Mouse (Mus musculus): ENCODE measurements around the gene Borcs8. TPM values are rescaled to one million over a fixed set of nuclear protein-coding genes. Genes with fewer than 3 reads are reported as not detected.

Gene Borcs8
- polyA plus RNA-seq, 1 experiment from 2014 or later, result 49.3 TPM

DNA sequence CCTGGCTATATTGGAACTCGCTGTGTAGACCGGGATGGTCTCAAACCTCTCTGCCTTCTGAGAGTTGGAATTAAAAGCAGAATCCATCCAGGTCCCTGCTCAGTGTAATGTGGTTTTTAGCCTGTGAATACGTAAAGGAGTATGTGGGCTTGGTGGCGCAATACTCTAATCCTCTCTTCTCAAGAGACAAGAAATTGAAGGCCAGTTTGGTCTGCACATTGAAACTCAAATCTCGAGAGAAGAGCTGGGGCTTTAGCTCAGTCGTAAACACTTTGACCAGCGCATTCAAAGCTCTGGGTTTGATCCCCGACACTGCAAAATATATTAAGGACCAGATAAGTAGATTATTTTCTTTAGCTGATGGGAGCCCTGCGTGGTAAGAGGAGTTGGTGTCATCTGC lies 682 bp downstream of the Borcs8 start:
- peak overlapping the region; percentile 78 for H3K9ac ChIP-seq (ENCODE audit: low read depth, low read length)
- WGBS, result 7% methylated on average over 9 of the region's 9 CpGs
- peaks cover 3% of the 10 kb centered on the region for H3K4me1 ChIP-seq (replicated peaks; ENCODE audit: insufficient read depth, low read length)
- H3K4me3 ChIP-seq (replicated peaks; ENCODE audit: low read depth, low read length), result peak overlapping the region; percentile 88
- peaks cover 17% of the 10 kb centered on the region; the same call in 1 of the 2 replicates for H3K36me3 ChIP-seq (ENCODE audit: insufficient read depth, low read length)
- ATAC-seq (replicated peaks; ENCODE audit: low FRiP score, low read depth) (no peak), DNase-seq (ENCODE audit: low spot score) (no peak)
- H3K4me2 ChIP-seq (ENCODE audit: low read length), result peak overlapping the region; percentile 79
- H3K27me3 ChIP-seq (ENCODE audit: insufficient read depth, low read length), result no peaks in the 10 kb centered on the region
- no peaks in the 10 kb centered on the region for H3K9me3 ChIP-seq (replicated peaks; ENCODE audit: low read length)
- TF ChIP-seq CTCF (IDR thresholded peaks at IDR 0.05; ENCODE audit: low read depth), result no peak
- peak overlapping the region; percentile 85 for H3K27ac ChIP-seq

DNA sequence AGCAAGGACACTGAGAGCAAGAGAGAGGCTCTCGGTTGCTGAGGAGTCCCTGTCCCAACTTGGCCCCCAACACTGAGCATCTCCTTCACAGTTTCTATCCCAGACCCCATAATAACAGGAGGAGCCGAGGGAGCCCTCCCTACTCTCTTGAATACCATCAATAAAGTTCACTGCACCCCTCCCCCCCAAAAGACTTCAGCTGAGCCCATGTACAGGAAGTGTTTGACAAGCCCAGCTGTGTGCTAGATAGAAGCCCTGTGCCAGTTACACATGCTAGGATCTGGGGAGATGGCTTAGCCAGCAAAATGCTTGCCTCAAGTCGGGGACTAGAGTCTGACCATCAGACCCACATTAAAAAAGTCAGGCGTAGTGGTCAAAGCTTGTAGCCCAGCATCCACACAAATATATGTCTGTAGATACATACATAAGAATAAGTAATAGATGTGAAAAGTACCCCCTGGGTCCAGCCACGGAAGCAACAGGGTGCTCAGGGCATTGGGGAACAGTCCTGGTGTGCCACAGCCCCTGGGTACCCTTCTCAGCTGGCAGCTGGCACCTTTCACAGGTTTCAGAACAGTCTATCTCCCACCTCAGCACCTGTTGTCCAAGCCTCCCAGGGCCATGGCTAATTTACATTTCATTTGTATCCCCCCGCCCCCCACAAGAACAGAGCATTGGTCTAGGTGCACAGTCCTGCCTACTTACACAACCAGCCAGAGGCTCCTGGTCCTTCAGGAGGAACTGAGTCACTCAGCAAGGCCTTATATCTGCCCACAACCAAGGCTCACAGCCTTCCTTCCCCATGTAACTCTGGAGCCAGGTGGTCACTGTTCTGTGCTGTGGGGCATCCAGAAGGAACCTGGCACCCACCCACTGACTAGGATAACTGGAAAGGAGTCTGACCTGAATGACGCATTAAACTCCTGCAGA lies 8.6 kb downstream of the Borcs8 start:
- Histone ChIP-seq H3K9ac (ENCODE audit: low read depth, low read length) (no peak overlapping the region), H3K4me2 (ENCODE audit: low read length) (no peak overlapping the region), H3K27me3 (ENCODE audit: insufficient read depth, low read length) (no peaks in the 10 kb centered on the region), H3K4me3 (replicated peaks; ENCODE audit: low read depth, low read length) (no peak overlapping the region), H3K9me3 (replicated peaks; ENCODE audit: low read length) (no peaks in the 10 kb centered on the region), H3K36me3 (ENCODE audit: insufficient read depth, low read length) (peaks cover 20% of the 10 kb centered on the region; the same call in 1 of the 2 replicates), H3K4me1 (replicated peaks; ENCODE audit: insufficient read depth, low read length) (no peaks in the 10 kb centered on the region), H3K27ac (no peak overlapping the region)
- TF ChIP-seq CTCF (IDR thresholded peaks at IDR 0.05; ENCODE audit: low read depth), result no peak
- ATAC-seq (replicated peaks; ENCODE audit: low FRiP score, low read depth) (no peak), DNase-seq (ENCODE audit: low spot score) (no peak)
- WGBS, result 79% methylated on average over 7 of the region's 7 CpGs

DNA sequence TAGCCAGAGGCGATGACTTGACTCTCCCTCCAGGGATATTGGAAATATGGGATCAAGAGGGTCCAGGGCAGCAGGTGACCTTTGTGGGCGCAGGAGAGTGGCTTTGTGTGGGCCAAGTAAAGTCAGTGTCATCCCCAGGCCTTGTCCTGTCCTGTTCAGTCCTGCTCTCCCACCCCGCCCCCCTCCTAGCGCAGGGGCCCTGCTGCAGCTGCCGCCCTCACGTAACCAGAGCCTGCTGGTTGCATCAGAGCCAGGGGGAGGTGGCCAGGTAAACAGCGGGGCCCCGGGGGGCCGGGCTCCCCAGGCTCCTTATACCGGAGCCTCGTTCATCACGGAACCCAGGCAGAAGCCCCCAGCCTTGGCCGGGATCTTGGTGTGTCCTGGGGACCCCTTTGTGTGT lies 10.9 kb downstream of the Borcs8 start:
- Histone ChIP-seq H3K4me3 (replicated peaks; ENCODE audit: low read depth, low read length) (no peak overlapping the region), H3K27me3 (ENCODE audit: insufficient read depth, low read length) (no peaks in the 10 kb centered on the region), H3K9me3 (replicated peaks; ENCODE audit: low read length) (no peaks in the 10 kb centered on the region), H3K4me1 (replicated peaks; ENCODE audit: insufficient read depth, low read length) (no peaks in the 10 kb centered on the region), H3K9ac (ENCODE audit: low read depth, low read length) (no peak overlapping the region), H3K36me3 (ENCODE audit: insufficient read depth, low read length) (peaks cover 17% of the 10 kb centered on the region; the same call in 1 of the 2 replicates), H3K4me2 (ENCODE audit: low read length) (no peak overlapping the region), H3K27ac (no peak overlapping the region)
- DNase-seq (ENCODE audit: low spot score) (no peak), ATAC-seq (replicated peaks; ENCODE audit: low FRiP score, low read depth) (no peak)
- no peak for TF ChIP-seq CTCF (IDR thresholded peaks at IDR 0.05; ENCODE audit: low read depth)
- WGBS, result 15% methylated on average over 13 of the region's 13 CpGs

DNA sequence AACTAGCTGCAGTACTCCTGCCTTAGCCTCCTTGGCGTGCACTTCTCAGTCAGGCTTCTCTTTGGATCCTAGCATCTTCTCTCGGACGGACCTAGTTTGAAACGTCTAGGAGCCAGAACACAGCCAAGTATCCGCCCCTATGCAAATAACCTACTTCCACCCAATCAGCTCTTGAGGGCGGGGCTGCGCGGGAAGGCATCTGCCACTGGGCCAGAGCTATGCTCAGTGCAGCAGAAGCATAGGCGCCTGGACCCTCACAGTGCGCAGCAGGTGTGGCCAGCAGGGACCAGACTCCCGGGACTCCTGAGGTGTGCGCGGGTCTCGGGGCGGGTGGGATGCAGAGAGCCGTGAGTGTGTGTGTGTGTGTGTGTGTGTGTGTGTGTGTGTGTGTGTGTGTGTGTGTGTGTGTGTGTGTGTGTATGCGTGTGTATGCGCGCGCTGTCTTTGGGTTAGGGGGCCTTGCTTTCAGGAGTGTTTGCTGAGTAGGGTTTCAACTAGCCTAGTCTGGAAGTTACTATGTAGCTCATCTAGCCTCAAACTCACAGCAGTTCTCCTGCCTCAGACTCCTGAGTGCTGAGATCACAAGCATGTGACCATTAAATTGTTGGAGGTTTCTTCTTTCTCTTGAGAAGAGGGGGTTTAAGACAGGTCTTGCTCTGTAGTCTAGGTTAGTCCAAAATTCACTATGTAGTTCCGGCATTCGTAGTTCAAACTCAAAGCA lies 13.4 kb downstream of the Borcs8 start:
- Histone ChIP-seq H3K27ac (no peak overlapping the region), H3K4me2 (ENCODE audit: low read length) (peak overlapping the region; percentile 27; the same call in 1 of the 2 replicates), H3K27me3 (ENCODE audit: insufficient read depth, low read length) (no peaks in the 10 kb centered on the region), H3K9me3 (replicated peaks; ENCODE audit: low read length) (no peaks in the 10 kb centered on the region), H3K36me3 (ENCODE audit: insufficient read depth, low read length) (no peaks in the 10 kb centered on the region), H3K4me1 (replicated peaks; ENCODE audit: insufficient read depth, low read length) (no peaks in the 10 kb centered on the region), H3K4me3 (replicated peaks; ENCODE audit: low read depth, low read length) (no peak overlapping the region), H3K9ac (ENCODE audit: low read depth, low read length) (no peak overlapping the region)
- DNase-seq (ENCODE audit: low spot score) (peak; percentile 94), ATAC-seq (replicated peaks; ENCODE audit: low FRiP score, low read depth) (peak; percentile 88)
- no peak for TF ChIP-seq CTCF (IDR thresholded peaks at IDR 0.05; ENCODE audit: low read depth)
- WGBS, result 13% methylated on average over 20 of the region's 22 CpGs

DNA sequence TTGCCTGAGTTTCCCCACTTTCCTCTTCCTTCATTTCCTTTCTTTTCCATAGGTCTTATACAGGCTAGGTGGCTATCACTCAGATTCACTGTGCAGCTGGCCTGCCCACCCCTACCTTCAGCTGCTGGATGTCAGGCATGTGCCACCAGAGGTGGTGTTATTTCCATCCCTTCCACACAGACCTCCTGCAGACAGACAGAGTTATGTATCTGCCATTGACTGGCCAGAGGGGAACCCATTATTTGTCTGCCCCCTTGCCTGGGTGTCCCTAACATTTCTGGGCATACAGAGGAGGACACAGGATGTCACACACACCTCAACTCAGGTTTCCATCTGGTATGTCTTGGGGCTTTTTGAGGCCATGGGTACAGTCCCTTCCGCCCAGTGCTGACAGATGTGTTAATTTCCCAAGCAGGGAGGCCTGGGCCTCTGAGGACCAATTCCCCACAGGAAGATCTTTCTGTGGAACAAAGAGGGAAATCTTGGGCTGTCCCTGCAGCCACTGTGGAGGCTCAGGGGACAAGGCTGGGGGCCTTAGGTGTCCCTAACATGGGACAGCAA lies 18.0 kb downstream of the Borcs8 start:
- Histone ChIP-seq H3K36me3 (ENCODE audit: insufficient read depth, low read length) (no peaks in the 10 kb centered on the region), H3K27ac (no peak overlapping the region), H3K27me3 (ENCODE audit: insufficient read depth, low read length) (no peaks in the 10 kb centered on the region), H3K9me3 (replicated peaks; ENCODE audit: low read length) (no peaks in the 10 kb centered on the region), H3K4me3 (replicated peaks; ENCODE audit: low read depth, low read length) (no peak overlapping the region), H3K4me1 (replicated peaks; ENCODE audit: insufficient read depth, low read length) (no peaks in the 10 kb centered on the region), H3K4me2 (ENCODE audit: low read length) (no peak overlapping the region), H3K9ac (ENCODE audit: low read depth, low read length) (no peak overlapping the region)
- ATAC-seq (replicated peaks; ENCODE audit: low FRiP score, low read depth), result no peak
- no peak for TF ChIP-seq CTCF (IDR thresholded peaks at IDR 0.05; ENCODE audit: low read depth)
- 94% methylated on average over 1 of the region's 1 CpGs for WGBS
- no peak for DNase-seq (ENCODE audit: low spot score)
